Mouse (Mus musculus) embryonic facial prominence, embryonic 12.5 days (tissue): ENCODE measurements around the gene Habp2. TPM values are rescaled to one million over a fixed set of nuclear protein-coding genes. Genes with fewer than 3 reads are reported as not detected.

Experiments used
- ATAC-seq: fragments of 200-750 bp; cut with Nextera tagmentation; 2 replicates; pipeline ENCODE4 v1.8.0; 2017; ENCODE audit not compliant: insufficient number of reproducible peaks, insufficient read depth, low FRiP score, low TSS enrichment
- H3K27ac ChIP-seq: fragments of 300-500 bp; sonication (generic); 2 replicates; pipeline ENCODE4 v1.5.1; 2016; ENCODE audit warnings: mild to moderate bottlenecking
- H3K27me3 ChIP-seq: fragments of 300-500 bp; sonication (generic); 2 replicates; pipeline ENCODE4 v1.6.1; 2016; ENCODE audit warnings: mild to moderate bottlenecking, moderate library complexity
- H3K36me3 ChIP-seq: fragments of 300-500 bp; sonication (generic); 2 replicates; pipeline ENCODE4 v1.6.1; 2016; ENCODE audit warnings: mild to moderate bottlenecking
- H3K4me1 ChIP-seq: fragments of 300-500 bp; sonication (generic); 2 replicates; pipeline ENCODE4 v1.6.1; 2016
- H3K4me2 ChIP-seq: fragments of 300-500 bp; sonication (generic); replicated peaks from 2 replicates; pipeline ENCODE4 v1.6.1; 2016; ENCODE audit warnings: mild to moderate bottlenecking, moderate library complexity
- H3K4me3 ChIP-seq: fragments of 300-500 bp; sonication (generic); 2 replicates; pipeline ENCODE4 v1.5.1; 2016; ENCODE audit warnings: mild to moderate bottlenecking
- H3K9ac ChIP-seq: fragments of 300-500 bp; sonication (generic); 2 replicates; pipeline ENCODE4 v1.6.1; 2016; ENCODE audit warnings: mild to moderate bottlenecking, moderate library complexity
- H3K9me3 ChIP-seq: fragments of 300-500 bp; sonication (generic); 2 replicates; pipeline ENCODE4 v1.6.1; 2016; ENCODE audit warnings: mild to moderate bottlenecking, moderate library complexity
- WGBS: fragments of 180-500 bp; shearing (Covaris S2); methylation state at CpG from one replicate; pipeline ENCODE4 v1.1.7; 2016; 5-methylcytosine and 5-hydroxymethylcytosine counted together
- polyA plus RNA-seq: library from polyadenylated mRNA; unstranded; fragments of >200 nt; fragmentation: Nextera tagmentation; extraction: Ambion mirVana; gene quantifications from 2 replicates; pipeline ENCODE4 v1.2.1, GENCODE M21; 2016

Habp2 gene
- 0.09 TPM in 1 of 2 replicates, not detected in the other for polyA plus RNA-seq

- H3K27me3 ChIP-seq, result no peaks in the 10 kb centered on the region
- no peak within 1 kb of the TSS for H3K4me3 ChIP-seq
- H3K4me2 ChIP-seq, result no peak within 1 kb of the TSS
- no peak within 1 kb of the TSS for H3K9ac ChIP-seq
- no peaks in the 10 kb centered on the region for H3K36me3 ChIP-seq
- no peaks in the 10 kb centered on the region for H3K9me3 ChIP-seq
- WGBS, result 86% methylated on average over 7 of the region's 7 CpGs
- no peak for ATAC-seq
- H3K27ac ChIP-seq, result no peak within 1 kb of the TSS
- 0 out of 2 replicates have a peak, but pooled peaks cover 8% of the 10 kb centered on the region for H3K4me1 ChIP-seq
Observed at GRCm38 (mm10) chr19:56286866-56287265, at the start of gene Habp2. Habp2 (plus strand) TSS chr19:56287137.

- WGBS, result 56% methylated on average over 4 of the region's 4 CpGs
- H3K4me1 ChIP-seq, result peaks cover 7% of the 10 kb centered on the region; the same call in 1 of the 2 replicates
- no peak overlapping the region for H3K27ac ChIP-seq
- H3K4me2 ChIP-seq, result no peak overlapping the region
- no peaks in the 10 kb centered on the region for H3K9me3 ChIP-seq
- no peak overlapping the region for H3K4me3 ChIP-seq
- no peaks in the 10 kb centered on the region for H3K36me3 ChIP-seq
- ATAC-seq, result no peak
- no peaks in the 10 kb centered on the region for H3K27me3 ChIP-seq
- H3K9ac ChIP-seq, result no peak overlapping the region
Observed at GRCm38 (mm10) chr19:56238501-56238900, 48.4 kb upstream of the Habp2 start.

- Histone ChIP-seq H3K27me3 (0 out of 2 replicates have a peak, but pooled peaks cover 2% of the 10 kb centered on the region), H3K4me3 (no peak overlapping the region), H3K9me3 (no peaks in the 10 kb centered on the region), H3K27ac (0 out of 2 replicates have a peak overlapping the region, but pooled peaks have one; percentile 31), H3K4me1 (0 out of 2 replicates have a peak, but pooled peaks cover 2% of the 10 kb centered on the region), H3K36me3 (no peaks in the 10 kb centered on the region), H3K9ac (no peak overlapping the region), H3K4me2 (no peak overlapping the region)
- 58% methylated on average over 5 of the region's 5 CpGs for WGBS
- no peak for ATAC-seq
Observed at GRCm38 (mm10) chr19:56245201-56245600, 41.7 kb upstream of the Habp2 start.

DNA sequence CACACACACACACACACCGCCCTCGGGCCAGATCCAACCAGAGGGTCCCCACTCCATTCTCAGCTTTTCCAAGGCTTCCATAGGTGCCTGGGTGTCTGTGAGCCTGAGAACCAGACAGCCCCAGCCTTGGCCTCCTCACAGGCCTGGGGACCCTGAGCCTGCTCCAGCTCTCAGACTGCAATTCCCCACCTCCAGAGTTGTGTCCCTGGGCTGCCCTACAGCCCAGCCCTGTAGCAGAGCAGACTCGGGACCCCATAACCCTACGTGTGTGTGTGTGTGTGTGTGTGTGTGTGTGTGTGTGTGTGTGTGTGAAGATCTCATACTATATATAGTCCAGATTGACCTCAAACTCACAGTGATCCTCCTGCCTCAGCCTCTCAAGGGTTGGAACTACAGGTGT, 34.1 kb upstream of the Habp2 start:
- no peak overlapping the region for H3K4me3 ChIP-seq
- no peak for ATAC-seq
- WGBS, result 79% methylated on average over 4 of the region's 4 CpGs

DNA sequence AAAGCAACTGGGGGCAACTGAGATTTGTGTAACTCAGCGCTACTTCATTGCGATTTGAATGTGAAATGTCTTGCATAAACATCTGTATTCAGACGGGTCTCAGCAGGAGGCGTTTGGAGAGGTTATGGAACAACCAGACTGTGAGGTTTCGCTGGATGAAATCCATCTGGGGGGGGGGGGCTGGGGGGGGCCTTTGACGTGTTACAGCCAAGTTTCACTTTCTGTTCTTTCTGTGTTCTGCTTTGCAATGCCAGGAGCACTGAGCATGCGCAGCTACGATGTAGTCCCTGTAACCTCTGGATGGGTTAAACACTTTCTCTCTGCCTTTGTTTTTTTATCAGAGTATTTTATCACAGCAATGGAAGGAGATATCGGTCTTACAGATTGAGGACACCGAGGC, 33.7 kb upstream of the Habp2 start:
- H3K27ac ChIP-seq, result no peak overlapping the region
- H3K4me1 ChIP-seq, result peaks cover 5% of the 10 kb centered on the region; the same call in 1 of the 2 replicates
- no peaks in the 10 kb centered on the region for H3K9me3 ChIP-seq
- 0 out of 2 replicates have a peak, but pooled peaks cover 11% of the 10 kb centered on the region for H3K27me3 ChIP-seq
- ATAC-seq, result no peak
- no peak overlapping the region for H3K4me2 ChIP-seq
- no peak overlapping the region for H3K9ac ChIP-seq
- H3K4me3 ChIP-seq, result no peak overlapping the region
- WGBS, result 78% methylated on average over 10 of the region's 10 CpGs
- no peaks in the 10 kb centered on the region for H3K36me3 ChIP-seq

More for the DNA sequence above, 34.1 kb upstream of the Habp2 start:
- Histone ChIP-seq H3K4me1 (peaks cover 5% of the 10 kb centered on the region; the same call in 1 of the 2 replicates), H3K4me2 (no peak overlapping the region), H3K36me3 (no peaks in the 10 kb centered on the region), H3K9ac (no peak overlapping the region), H3K27me3 (0 out of 2 replicates have a peak, but pooled peaks cover 11% of the 10 kb centered on the region), H3K27ac (no peak overlapping the region), H3K9me3 (no peaks in the 10 kb centered on the region)

GRCm38 (mm10) chr19:56254751-56255150, 32.2 kb upstream of the Habp2 start:
- Histone ChIP-seq H3K9me3 (no peaks in the 10 kb centered on the region), H3K27me3 (0 out of 2 replicates have a peak, but pooled peaks cover 11% of the 10 kb centered on the region), H3K9ac (no peak overlapping the region), H3K4me2 (no peak overlapping the region), H3K27ac (no peak overlapping the region), H3K4me3 (no peak overlapping the region), H3K4me1 (peaks cover 5% of the 10 kb centered on the region; the same call in 1 of the 2 replicates), H3K36me3 (no peaks in the 10 kb centered on the region)
- 40% methylated on average over 7 of the region's 7 CpGs for WGBS
- no peak for ATAC-seq

GRCm38 (mm10) chr19:56255506-56255905, 31.4 kb upstream of the Habp2 start:
- Histone ChIP-seq H3K9me3 (no peaks in the 10 kb centered on the region), H3K4me1 (peaks cover 5% of the 10 kb centered on the region; the same call in 1 of the 2 replicates), H3K4me2 (no peak overlapping the region), H3K9ac (no peak overlapping the region), H3K36me3 (no peaks in the 10 kb centered on the region), H3K27ac (no peak overlapping the region), H3K27me3 (0 out of 2 replicates have a peak, but pooled peaks cover 6% of the 10 kb centered on the region), H3K4me3 (no peak overlapping the region)
- no peak for ATAC-seq
- 29% methylated on average over 3 of the region's 3 CpGs for WGBS

DNA sequence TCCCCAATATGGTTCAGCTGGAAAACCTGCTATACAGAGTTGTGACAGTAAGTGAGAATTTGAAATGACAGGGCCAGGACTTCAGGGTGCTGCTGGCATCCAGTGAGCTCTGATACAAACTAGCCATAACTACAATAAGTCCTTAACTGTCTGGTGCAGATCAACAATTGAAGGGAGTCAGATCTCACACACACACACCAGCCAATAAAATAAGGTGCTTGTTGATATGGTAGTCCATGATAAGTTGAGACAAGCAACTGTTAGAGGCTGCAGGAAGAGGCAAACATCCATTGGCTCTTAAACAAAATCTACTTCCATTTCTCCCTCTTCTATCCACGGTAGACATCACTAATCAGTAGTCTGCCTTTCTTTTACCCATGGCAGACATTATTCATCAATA, 30.7 kb upstream of the Habp2 start:
- 39% methylated on average over 1 of the region's 1 CpGs for WGBS
- H3K9ac ChIP-seq, result no peak overlapping the region
- peaks cover 5% of the 10 kb centered on the region; the same call in 1 of the 2 replicates for H3K4me1 ChIP-seq
- H3K27ac ChIP-seq, result no peak overlapping the region
- H3K9me3 ChIP-seq, result no peaks in the 10 kb centered on the region
- no peak for ATAC-seq
- H3K27me3 ChIP-seq, result 0 out of 2 replicates have a peak, but pooled peaks cover 2% of the 10 kb centered on the region
- no peak overlapping the region for H3K4me2 ChIP-seq
- no peaks in the 10 kb centered on the region for H3K36me3 ChIP-seq
- H3K4me3 ChIP-seq, result no peak overlapping the region

- Histone ChIP-seq H3K27ac (no peak overlapping the region), H3K4me1 (peaks cover under 1% of the 10 kb centered on the region; the same call in 1 of the 2 replicates), H3K9me3 (no peaks in the 10 kb centered on the region), H3K4me2 (no peak overlapping the region), H3K4me3 (no peak overlapping the region), H3K9ac (no peak overlapping the region), H3K36me3 (no peaks in the 10 kb centered on the region), H3K27me3 (no peaks in the 10 kb centered on the region)
- ATAC-seq, result no peak
- 89% methylated on average over 1 of the region's 1 CpGs for WGBS
Observed at GRCm38 (mm10) chr19:56256741-56257140, 30.2 kb upstream of the Habp2 start.

GRCm38 (mm10) chr19:56263696-56264095, 23.2 kb upstream of the Habp2 start:
- no peak overlapping the region for H3K9ac ChIP-seq
- 81% methylated on average over 14 of the region's 14 CpGs for WGBS
- no peaks in the 10 kb centered on the region for H3K27me3 ChIP-seq
- no peaks in the 10 kb centered on the region for H3K36me3 ChIP-seq
- no peak overlapping the region for H3K4me2 ChIP-seq
- H3K4me1 ChIP-seq, result no peaks in the 10 kb centered on the region
- ATAC-seq, result 0 out of 2 replicates have a peak, but pooled peaks have one; percentile 29
- no peaks in the 10 kb centered on the region for H3K9me3 ChIP-seq
- no peak overlapping the region for H3K4me3 ChIP-seq
- H3K27ac ChIP-seq, result no peak overlapping the region

GRCm38 (mm10) chr19:56264175-56264574, 22.8 kb upstream of the Habp2 start:
- no peaks in the 10 kb centered on the region for H3K27me3 ChIP-seq
- H3K36me3 ChIP-seq, result no peaks in the 10 kb centered on the region
- H3K9ac ChIP-seq, result no peak overlapping the region
- no peaks in the 10 kb centered on the region for H3K9me3 ChIP-seq
- H3K4me1 ChIP-seq, result no peaks in the 10 kb centered on the region
- whole genome bisulfite sequencing, result 45% methylated on average over 4 of the region's 4 CpGs
- H3K4me2 ChIP-seq, result no peak overlapping the region
- ATAC-seq, result no peak
- no peak overlapping the region for H3K4me3 ChIP-seq
- no peak overlapping the region for H3K27ac ChIP-seq

DNA sequence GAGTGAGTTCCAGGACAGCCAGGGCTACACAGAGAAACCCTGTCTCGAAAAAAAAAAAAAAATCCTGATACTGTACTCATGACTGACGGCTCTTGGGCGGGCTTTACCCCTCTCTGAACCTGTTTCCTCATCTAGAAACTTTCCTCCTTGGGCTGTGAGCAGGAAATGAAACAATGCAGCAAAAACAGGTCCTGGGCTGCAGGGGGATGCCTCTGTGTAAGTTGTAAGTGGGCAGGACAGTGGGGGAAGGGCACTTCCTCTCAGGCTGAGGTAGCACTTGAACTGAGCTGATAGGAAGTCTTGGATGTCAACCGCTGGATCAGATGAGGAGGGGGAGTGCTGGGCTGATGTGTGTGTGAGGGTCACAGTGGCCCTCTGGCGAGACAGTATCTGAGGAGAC, 21.8 kb upstream of the Habp2 start:
- no peak overlapping the region for H3K4me2 ChIP-seq
- no peaks in the 10 kb centered on the region for H3K27me3 ChIP-seq
- H3K9ac ChIP-seq, result no peak overlapping the region
- H3K36me3 ChIP-seq, result no peaks in the 10 kb centered on the region
- no peaks in the 10 kb centered on the region for H3K9me3 ChIP-seq
- ATAC-seq, result no peak
- no peak overlapping the region for H3K4me3 ChIP-seq
- H3K4me1 ChIP-seq, result no peaks in the 10 kb centered on the region
- WGBS, result 62% methylated on average over 5 of the region's 5 CpGs
- H3K27ac ChIP-seq, result no peak overlapping the region
